Mouse (Mus musculus) fibroblast of lung, adult 2 months (primary cell): ENCODE data around the gene Hepacam2.
"Not testable (repeated sequence)": the region's sequence is repeated elsewhere in the genome, so short reads cannot be mapped to it uniquely, and the experiment has no call there.

Experiments
- DNase-seq: peaks from one replicate; pipeline ENCODE4 v3.0.0-alpha.2; 2011; ENCODE audit warnings: low read depth

Gene Hepacam2

DNA sequence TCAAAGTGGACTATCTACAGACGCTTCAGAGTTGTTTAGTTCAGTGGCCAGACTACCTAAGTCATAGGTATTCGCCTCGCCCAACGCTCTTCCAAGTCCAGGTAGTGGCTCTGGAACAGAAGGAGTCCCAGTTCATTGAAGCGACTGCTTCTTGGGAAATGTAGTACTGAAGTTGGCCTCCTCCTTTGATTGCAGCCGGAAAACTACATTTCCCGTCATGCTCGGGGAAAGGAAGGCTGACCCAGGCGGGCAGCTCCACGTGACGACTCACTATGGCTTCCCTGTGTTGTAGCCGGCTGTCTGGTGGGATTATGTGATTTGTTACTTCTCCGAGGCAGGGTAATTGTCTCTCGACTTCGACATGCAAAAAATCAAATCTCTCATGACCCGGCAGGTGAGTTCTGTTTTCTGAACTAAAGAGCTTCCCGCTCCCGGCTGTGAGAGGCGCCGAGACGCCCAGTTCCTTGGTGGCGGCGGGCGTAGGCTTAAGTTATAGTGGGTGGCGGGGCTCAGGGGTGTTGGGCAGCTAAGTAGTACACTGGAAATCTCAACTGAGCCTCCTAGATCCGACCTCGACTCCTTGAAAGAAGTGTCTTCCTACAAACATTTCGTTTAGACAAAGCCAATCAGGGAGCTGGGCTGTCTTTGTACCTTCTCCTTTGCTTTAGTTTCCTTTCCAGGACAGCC, at the start of gene Hepacam2, which contains the start of gene Vps50:
Gene Hepacam2, minus strand, starts transcription at position 137 of the 687 bp plus-strand sequence.
Gene Vps50, plus strand, starts transcription at position 221 of the 687 bp plus-strand sequence.
- peak; percentile 85 for DNase-seq

DNA sequence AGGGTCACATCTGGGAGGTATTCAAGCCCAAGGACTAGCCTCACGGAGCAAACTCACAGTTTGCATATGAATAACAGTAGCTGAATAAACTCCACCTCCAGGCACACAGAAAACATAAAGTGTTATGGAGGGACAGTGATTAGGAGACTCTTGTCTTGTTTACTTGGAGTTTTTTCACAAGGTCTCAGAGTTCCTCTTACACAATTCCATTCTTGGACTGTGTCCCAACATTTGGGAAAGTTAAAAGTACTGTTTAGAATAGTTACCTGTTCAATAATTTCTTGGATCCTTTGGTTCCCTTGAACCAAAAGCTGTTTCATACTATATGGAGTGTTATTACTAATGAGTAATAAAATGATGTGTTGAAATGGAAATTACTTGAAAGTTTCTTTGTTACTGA, 46.9 kb upstream of the Hepacam2 start:
- DNase-seq = no peak

DNA sequence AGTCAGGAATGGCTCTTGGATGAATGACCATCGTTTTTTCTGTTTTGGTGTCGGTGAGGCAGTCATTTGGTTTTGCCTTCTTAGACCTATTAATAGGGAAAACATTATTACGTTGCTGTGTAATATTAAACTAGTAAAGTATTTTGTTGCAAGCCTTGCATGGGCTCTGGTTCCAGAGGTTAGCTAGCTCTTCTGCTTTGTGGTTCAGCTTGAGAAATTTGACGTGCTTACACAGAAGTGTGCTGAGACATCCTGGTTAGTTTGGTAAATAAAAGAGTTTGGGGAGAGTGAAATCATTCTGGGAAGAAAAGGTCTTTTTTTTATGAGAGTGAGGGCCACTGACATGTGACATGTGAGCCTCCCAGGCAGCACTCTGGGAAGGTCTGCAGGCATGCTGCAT, 45.8 kb upstream of the Hepacam2 start:
- no peak for DNase-seq

DNA sequence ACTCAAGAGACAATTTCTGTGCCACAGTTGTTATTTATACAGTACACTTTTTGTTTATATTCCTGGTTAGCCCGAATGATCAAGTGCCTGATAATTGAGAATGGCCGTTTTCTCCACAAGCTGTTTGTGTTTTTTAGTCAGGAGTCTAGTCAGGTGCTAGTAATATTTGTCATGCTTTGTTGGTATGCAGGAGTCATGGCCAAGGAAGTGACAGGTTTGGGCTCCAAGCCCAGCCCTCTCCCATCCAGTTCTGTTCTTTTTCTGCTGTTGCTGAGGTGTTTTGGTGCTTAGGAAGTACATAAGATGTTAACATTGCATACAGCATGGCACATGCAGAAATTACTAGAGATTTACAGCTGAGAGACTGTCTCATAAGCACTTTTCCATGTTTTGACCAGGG, 41.4 kb upstream of the Hepacam2 start:
- DNase-seq = no peak

DNA sequence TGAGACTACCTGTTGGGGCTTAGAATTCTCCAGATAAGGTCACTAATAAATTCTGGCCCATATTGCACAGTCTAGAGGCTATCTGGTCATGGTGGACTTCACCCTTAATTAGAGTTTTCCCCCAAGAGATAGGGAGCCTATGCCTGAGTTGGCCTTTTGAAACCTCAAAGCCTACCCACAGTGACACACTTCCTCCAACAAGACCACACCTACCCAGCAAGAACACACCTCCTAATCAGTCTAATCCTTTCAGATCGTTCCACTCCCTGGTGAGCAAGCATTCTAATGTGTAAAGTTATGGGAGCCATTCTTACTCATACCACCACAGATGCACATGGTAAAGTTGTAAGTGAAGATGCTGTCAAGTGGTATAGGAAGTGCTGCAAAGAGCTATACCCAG, 38.0 kb upstream of the Hepacam2 start:
- no peak for DNase-seq

DNA sequence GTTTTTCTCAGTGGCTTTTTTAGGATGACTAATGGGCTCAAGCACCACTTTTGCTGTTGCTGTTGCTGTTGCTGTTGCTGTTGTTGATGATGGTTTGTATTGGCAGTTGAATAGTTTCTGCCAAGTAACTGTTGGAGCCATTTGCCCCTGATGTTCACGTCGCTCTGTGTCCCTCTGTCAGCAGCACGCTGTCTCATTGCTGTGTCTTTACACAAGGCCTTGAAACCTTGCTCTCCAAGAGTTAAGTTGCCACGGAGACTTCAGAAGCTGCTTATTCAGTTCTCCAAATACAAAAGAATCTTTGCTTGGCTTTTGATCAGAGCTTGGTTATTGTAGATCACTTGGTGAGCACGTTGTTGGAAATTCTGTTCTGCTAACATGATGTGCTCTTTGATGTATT, 33.3 kb upstream of the Hepacam2 start:
- DNase-seq = no peak

DNA sequence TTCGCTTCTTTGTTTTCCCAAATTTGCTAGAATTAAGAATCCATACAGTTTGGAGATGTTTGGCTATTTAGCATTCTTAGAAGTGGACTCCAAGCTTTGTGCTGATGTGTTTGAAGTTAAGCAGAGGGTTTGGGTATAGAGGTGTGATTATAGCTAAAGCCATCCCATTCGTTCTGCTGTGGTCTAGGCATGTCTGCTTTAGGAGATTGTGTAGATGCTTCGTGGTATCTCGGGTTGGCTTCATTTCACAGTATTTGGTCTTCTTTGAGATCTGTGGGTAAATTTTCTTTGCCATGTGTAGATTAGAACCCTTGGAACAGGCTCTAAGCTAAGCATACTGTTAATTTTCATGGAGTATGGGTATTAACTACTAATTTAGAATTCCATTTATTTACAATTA, 30.1 kb upstream of the Hepacam2 start:
- DNase-seq = no peak

DNA sequence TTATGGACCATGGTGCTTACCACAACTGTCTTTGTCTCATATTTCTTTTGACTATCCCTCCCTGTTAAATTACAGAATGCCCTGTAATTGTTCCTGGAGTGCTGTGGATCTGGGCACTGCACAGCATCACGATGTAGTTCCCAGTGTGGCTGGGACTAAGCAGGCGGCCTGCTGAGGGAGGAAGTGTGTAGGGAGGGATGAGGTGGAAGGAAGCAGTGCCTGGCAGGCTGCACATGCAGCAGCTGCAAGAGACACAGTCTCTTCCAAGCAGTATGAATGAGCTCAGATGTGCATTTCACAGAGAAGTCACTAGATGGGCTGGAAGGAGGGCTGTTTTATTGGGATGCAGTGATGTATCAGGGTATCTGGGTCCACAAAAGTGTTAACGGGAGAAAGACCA, 14.5 kb upstream of the Hepacam2 start:
- DNase-seq = no peak

DNA sequence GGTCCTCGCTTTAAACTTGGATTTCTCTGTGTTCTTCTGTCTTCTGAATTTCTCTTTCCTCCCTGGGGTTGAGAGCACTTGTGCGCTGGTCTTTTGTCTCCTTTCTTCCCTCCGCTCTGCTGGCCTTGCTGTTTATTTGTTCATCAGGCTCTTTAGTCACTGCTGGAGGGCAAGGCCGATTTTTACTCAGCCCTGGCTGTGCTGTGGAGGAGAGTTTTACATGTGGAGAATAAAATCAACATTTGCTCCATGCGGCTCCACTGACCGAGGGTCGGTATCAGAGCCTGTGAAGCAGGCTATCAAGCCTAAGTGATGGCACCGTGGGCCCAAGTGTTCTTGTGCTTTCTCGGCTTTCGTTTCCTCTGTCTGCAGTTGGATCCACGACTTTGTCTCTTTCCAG, 13.5 kb upstream of the Hepacam2 start:
- DNase-seq = no peak

DNA sequence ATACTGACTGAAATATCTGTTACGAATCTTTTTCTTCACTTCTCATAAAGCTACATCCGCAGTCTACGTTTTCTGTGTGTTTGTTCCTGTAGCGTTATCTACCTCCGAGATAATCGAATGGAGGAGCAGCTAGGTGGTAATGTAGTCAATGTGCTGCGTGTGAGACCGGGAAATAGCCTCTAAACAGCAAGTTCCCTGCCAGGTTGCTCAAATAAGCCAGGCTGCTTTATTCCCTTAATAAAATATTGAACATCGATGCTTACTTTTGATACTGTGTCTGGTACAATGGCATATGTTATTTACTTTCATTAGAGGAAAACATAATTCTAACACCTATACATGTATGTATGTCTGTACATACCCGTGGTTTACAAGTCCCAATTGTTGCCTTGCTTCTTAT, 13.0 kb upstream of the Hepacam2 start:
- DNase-seq = no peak

DNA sequence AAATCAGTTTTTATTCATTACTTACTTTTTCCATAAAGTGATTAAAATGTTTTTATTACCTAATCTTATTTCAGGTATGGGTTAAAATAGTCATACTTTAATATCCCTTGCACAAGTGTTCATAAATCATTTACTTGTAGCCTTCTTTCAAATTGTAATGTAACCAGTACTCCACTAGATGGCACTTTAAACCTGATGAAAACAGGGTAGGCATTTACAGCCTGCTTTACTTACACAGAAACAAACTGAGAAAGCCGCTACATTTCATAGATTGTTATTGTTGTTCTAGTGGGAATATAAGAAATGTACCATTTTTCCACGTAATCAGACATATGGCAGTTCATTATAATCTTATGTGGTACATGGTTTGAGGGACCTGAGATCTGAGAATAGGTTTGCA, 11.7 kb upstream of the Hepacam2 start:
- DNase-seq = peak; percentile 33

DNA sequence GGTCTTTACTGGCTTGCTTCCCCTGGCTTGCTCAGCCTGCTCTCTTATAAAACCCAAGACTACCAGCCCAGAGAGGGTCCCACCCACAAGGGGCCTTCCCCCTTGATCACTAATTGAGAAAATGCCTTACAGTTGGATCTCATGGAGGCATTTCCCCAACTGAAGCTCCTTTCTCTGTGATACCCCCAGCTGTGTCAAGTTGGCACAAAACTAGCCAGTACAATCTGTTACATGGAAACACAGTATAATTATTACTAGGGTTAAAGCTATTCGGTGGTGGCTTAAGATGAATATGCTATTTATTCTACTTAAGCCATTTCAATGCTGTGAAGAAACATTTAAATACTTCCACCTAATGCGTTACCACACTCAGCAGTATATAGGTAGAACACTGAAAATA, 10.1 kb upstream of the Hepacam2 start:
- not testable (repeated sequence) for DNase-seq

DNA sequence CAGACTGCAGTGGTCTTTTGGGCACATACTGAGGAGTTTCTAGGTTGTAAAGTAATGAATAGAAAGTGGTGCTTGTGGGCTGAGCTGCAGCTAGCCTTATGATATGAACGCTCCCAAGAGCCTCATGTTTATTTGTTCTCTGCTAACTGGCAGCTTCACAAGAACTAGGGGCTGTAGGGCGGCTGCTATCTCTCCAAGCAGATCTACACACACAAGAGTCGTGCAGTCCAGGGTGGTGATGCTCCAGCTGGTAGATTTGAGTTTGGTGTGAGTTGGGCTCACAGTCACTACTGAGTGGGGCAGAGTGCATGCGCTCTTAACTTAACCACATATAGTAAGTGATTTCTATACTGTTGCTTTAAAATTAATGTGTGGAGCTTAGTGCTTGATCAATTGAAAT, 9.0 kb upstream of the Hepacam2 start:
- DNase-seq = no peak

DNA sequence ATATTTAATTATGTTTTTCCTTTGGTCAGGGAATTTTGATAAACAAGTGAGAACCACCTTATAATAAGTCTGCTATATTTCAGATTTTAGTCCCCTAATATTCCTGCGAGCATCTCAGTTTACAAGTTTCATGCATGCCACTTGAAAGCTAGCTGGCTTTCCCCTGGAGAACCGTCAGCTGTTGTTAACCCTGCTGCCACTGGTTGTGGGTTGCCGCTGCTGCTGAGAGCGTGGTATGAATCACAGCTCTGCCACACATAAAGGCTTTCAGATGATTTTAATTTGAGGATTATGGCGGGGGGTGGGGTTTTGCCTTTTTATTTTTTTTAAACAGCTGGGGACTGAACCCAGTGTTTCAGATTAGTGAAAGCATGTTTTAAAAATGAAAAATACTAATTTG, 7.2 kb upstream of the Hepacam2 start:
- no peak for DNase-seq

DNA sequence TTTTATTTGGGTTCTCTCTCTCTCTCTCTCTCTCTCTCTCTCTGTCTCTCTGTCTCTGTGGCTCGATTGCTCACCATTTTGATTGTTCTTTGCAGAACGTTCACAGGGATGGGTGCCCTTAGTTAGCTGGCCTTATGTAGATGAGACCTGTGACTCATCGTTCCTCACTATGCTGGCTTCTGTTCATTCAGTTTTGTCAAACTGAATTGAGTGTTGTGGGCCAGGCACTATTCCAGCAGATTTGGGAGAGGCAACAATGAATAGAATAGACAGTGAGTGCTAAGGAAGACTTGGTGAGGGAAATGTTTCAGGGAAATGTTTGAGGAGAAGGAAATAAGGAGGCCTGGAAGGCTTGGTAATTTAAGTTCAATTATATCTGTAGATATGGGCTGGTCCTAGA, 2.2 kb upstream of the Hepacam2 start:
- no peak for DNase-seq

DNA sequence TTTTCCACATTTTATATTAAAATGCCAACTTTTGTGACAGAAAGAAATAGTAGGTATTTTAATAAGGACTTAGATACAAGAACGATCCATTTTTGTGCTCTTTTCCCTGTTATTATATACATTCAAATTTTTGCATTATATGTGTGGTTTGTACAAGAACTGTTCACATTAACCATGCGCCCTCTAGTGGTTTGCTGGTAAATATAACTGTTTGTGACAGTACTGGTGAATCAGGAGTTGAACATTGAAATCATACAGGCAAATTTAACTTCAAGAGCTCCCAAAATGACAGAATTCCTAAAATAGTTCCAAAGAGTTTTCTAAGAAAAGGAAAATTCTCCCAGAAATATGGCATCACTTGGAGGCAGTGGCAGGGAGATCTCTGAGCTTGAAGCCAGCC, 1.9 kb downstream of the Hepacam2 start:
- DNase-seq = no peak

DNA sequence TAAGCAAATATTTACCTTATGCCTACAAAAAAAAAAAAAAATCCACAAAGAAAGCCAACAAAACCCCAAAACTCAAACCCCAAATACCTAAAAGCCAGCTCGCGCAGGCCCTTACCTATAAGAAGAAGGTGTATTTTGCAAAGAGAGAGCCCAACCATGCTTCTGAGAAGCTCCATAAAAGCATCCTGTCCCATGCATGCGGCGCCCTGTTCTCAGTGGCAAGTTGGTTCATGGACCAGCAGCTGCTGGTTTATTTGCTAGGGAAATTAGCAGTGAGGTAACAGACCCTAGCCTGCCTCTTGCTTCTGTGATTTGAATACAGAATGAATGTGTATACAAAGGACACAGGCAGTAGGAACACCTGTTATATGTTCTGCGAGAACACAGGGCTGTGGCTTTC, 3.8 kb downstream of the Hepacam2 start:
- DNase-seq = no peak

DNA sequence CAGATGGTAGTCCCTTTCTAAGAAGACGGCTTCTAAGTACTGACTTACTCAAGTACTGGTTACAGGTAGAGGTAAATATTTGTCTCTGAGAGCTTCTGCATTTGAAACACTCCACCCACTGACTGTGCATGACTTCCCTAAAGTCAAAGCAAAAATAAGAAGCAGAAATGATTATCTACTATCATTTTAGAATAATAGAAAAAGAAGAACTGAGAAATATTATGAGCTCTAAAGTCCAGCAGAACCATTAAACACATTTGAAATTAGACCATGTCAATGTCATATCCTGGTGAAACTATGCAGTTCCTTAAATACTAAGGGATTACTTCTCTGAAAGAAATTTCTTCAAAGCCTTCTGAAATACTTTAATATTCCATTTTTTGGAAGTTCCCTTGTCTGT, 10.7 kb downstream of the Hepacam2 start:
- no peak for DNase-seq

DNA sequence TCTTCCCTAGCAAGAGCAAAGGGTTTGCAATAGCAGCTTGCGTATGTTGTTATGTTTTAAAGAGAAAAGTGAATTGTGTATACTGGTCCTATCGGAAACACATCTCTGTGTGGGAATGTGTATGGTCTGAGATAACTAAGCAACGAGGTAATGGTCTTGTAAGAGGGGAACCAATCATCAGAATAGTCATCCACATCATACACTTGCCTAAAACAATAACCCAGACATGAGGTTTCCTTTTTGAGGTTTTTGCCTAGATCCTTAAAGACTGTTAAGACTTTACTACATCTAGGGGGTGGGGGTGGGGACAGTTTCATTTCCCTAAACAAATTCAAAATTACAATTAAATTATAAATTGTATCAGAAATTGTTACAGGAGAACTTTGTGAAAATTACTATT, 13.0 kb downstream of the Hepacam2 start:
- DNase-seq = no peak

DNA sequence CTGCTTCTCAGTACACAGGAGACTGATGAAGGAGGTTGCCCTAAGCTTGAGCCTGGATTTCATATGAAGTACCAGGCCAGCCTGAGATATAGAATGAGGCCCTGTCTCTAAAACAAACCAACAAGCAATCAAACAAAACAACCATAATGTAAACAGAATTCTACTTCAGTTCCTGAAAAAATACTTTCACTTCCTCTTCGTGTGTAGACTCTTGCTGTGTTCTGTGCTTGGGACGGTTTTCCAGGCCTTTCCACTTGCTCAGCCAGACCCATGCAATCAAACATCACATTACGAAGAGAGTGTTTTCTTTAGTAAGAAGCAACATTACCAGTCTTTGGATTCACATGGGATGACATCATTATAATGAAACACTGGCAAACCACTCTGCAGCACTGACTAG, 16.4 kb downstream of the Hepacam2 start:
- no peak for DNase-seq

DNA sequence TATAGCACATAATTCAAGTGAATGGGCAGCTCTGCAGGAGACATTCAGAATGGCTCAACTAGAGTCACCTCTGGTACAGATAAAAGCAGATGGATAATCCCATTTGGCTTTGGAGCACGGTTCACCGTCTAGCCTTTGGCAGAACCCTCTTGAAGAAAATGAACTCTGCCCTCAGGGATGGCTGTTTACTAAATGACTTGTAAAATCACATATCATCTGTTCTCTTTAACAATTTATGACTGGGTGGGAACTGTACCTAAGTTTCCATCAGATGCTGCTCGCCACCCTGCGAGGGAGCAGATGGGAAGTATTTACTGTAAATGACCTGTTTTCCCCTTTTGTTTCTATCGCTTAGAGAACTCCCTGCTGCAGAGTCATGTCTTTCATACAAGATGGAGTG, 18.2 kb downstream of the Hepacam2 start:
- no peak for DNase-seq

DNA sequence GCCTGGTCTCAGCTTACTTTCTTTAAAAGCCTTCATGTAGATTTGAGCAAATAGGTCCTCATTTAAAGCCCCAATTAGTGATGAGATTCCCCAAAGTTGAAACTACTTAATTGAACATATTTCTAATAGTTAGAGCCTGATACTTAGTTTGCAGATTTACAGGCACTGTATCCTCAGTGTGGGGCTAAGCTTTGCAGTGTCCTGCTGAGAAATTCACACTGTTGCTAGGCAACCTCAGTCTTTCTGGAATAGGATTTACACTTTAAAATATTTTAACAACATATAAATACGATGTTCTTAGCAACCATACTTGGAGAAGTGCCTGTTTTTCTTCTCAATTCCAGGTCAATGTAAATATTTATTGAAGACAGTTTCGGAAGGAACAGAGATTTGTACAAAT, 21.8 kb downstream of the Hepacam2 start:
- no peak for DNase-seq

DNA sequence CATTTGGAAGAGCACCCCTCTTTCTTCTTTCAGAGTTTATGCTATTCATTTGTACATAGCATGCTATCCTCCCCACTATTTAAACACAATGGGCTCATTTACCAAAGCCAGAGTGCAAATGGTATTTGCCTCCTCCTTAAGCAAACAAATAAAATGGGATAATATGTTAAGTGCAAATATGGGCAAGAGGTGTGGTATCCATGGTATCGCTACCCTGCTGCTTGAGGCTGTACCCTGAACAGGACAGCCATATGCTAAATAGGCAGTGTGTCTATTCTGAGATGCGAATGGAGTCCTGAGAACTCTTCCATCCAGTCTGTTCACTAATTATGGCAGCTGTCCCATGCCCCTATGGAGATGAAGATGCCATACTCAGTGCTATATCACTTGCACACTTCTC, 27.4 kb downstream of the Hepacam2 start:
- no peak for DNase-seq

DNA sequence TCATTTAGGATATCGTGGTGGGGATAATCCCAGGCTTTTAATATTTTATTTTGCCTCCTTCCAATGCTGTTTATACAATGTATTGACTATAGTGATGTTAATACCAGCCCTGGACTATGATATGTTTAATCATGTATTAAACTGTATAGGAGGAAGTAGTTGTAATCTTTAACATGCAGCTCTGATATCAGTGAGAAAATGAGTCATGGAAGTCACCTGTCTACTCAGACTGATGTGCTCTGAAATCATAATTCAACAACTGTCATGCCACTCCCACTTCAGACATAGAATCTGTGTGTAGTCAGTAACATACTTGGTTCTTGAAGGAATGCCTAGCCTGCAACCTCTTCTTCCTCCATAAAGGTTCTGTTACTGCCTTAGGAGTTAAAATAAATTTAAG, 29.5 kb downstream of the Hepacam2 start:
- no peak for DNase-seq

DNA sequence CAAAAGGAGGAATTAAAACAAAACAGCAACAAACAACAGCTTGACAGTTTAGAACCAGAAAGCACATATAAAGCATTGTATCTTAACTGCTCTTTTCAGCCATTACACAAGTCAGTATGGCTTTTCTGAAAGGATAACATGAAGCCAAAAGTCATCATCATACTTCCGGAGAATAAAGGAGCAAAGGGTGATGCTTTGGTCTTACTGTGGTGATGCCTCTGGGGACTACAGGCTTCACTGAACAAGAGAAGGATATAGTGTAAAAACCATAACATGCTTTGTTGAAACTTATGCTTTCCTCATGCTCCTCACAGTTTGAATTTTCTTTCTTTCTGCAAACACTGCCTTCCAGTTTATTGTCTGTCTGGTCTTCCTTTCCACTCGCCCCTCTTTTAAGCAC, 34.5 kb downstream of the Hepacam2 start:
- no peak for DNase-seq
